Mouse (Mus musculus): ENCODE data around the gene Mucl3.

GRCm38 (mm10) chr17:35643609-35644236, at the start of gene Mucl3:
- no peak for TF ChIP-seq POLR2A (IDR thresholded peaks at IDR 0.05; ENCODE audit: insufficient read depth, low read depth, low read length)
- TF ChIP-seq CTCF (IDR thresholded peaks at IDR 0.05), result no peak
